Mouse (Mus musculus) liver, adult 2 months (tissue): ENCODE results near the gene Gap43. TPM values are rescaled to one million over a fixed set of nuclear protein-coding genes. Genes with fewer than 3 reads are reported as not detected.

Experiments used
- DNase-seq: peaks from one replicate; pipeline ENCODE4 v3.0.0-alpha.2; 2011; ENCODE audit warnings: low read depth, low spot score; ENCODE audit errors: extremely low read depth
- H3K27ac ChIP-seq: fragments of 200-500 bp; replicated peaks from 2 replicates; pipeline ENCODE4 v1.5.1; 2012; ENCODE audit warnings: low read depth, mild to moderate bottlenecking, control low read depth, inconsistent platforms, low read length; ENCODE audit not compliant: insufficient read depth
- H3K27me3 ChIP-seq: fragments of 200-500 bp; 2 replicates; pipeline ENCODE4 v1.6.1; 2012; ENCODE audit warnings: mild to moderate bottlenecking, moderate library complexity, low read length, inconsistent platforms; ENCODE audit not compliant: control insufficient read depth, insufficient read depth
- H3K36me3 ChIP-seq: fragments of 200-500 bp; 2 replicates; pipeline ENCODE4 v1.6.1; 2012; ENCODE audit warnings: low read length, inconsistent platforms; ENCODE audit not compliant: control insufficient read depth, insufficient read depth
- H3K4me1 ChIP-seq: fragments of 200-500 bp; 2 replicates; pipeline ENCODE4 v1.6.1; 2011; ENCODE audit warnings: low read length; ENCODE audit not compliant: control insufficient read depth, insufficient read depth
- H3K4me3 ChIP-seq: fragments of 200-500 bp; 2 replicates; pipeline ENCODE4 v1.5.1; 2011; ENCODE audit warnings: low read depth, mild to moderate bottlenecking, control low read depth, low read length, moderate library complexity; ENCODE audit not compliant: insufficient read depth
- H3K79me2 ChIP-seq: fragments of 200-500 bp; 2 replicates; pipeline ENCODE4 v1.6.1; 2012; ENCODE audit warnings: inconsistent platforms, mild to moderate bottlenecking, low read length, moderate library complexity; ENCODE audit not compliant: control insufficient read depth, insufficient read depth
- H3K9ac ChIP-seq: fragments of 200-500 bp; 2 replicates; pipeline ENCODE4 v1.6.1; 2012; ENCODE audit warnings: low read depth, mild to moderate bottlenecking, control low read depth, inconsistent platforms, low read length
- CTCF ChIP-seq: fragments of 200-500 bp; IDR thresholded peaks from 2 replicates; pipeline ENCODE4 v1.5.1; 2011; ENCODE audit warnings: low read depth, low read length, control low read depth
- POLR2A ChIP-seq: fragments of 200-500 bp; IDR thresholded peaks from 2 replicates; pipeline ENCODE4 v1.6.1; 2011; ENCODE audit warnings: low read length, control low read depth; ENCODE audit not compliant: insufficient read depth; ENCODE audit errors: extremely low read depth
- WGBS: fragments of 180-500 bp; shearing (Covaris S2); methylation state at CpG from one replicate; pipeline ENCODE4 v1.1.7; 2018; 5-methylcytosine and 5-hydroxymethylcytosine counted together
- polyA plus RNA-seq: library from polyadenylated mRNA; depleted of rRNA; stranded (reverse); fragments of >200 nt; gene quantifications from 2 replicates; pipeline ENCODE4 v1.2.3, GENCODE M21; 2012
- total RNA-seq: library from RNA; depleted of rRNA; stranded (reverse); fragments of >200 nt; gene quantifications from 2 replicates; pipeline ENCODE4 v1.2.3, GENCODE M21; 2014

The Gap43 gene
- total and polyA plus RNA-seq, 2 experiments, result not detected

GRCm38 (mm10) chr16:42294056-42294455, 46.4 kb downstream of the Gap43 start:
- Histone ChIP-seq H3K4me3 (no peak overlapping the region), H3K27ac (no peak overlapping the region), H3K79me2 (no peaks in the 10 kb centered on the region), H3K9ac (no peak overlapping the region), H3K36me3 (no peaks in the 10 kb centered on the region), H3K4me1 (no peaks in the 10 kb centered on the region), H3K27me3 (no peaks in the 10 kb centered on the region)
- TF ChIP-seq POLR2A, result no peak
- no peak for TF ChIP-seq CTCF
- WGBS, result 90% methylated on average over 2 of the region's 2 CpGs
- no peak for DNase-seq

- Histone ChIP-seq H3K4me3 (no peak overlapping the region), H3K79me2 (no peaks in the 10 kb centered on the region), H3K27ac (no peak overlapping the region), H3K36me3 (no peaks in the 10 kb centered on the region), H3K27me3 (no peaks in the 10 kb centered on the region), H3K4me1 (no peaks in the 10 kb centered on the region), H3K9ac (no peak overlapping the region)
- no peak for TF ChIP-seq CTCF
- no peak for TF ChIP-seq POLR2A
- DNase-seq, result no peak
- WGBS, result 79% methylated on average over 8 of the region's 8 CpGs
Observed at GRCm38 (mm10) chr16:42291572-42291971, 48.9 kb downstream of the Gap43 start.

GRCm38 (mm10) chr16:42284005-42284404, 56.4 kb downstream of the Gap43 start:
- Histone ChIP-seq H3K9ac (no peak overlapping the region), H3K27ac (no peak overlapping the region), H3K4me3 (no peak overlapping the region), H3K79me2 (no peaks in the 10 kb centered on the region), H3K4me1 (no peaks in the 10 kb centered on the region), H3K36me3 (no peaks in the 10 kb centered on the region), H3K27me3 (no peaks in the 10 kb centered on the region)
- WGBS, result 86% methylated on average over 3 of the region's 3 CpGs
- no peak for DNase-seq
- TF ChIP-seq POLR2A (no peak), CTCF (no peak)

- 96% methylated on average over 2 of the region's 2 CpGs for WGBS
- no peak overlapping the region for H3K27ac ChIP-seq
- H3K9ac ChIP-seq, result no peak overlapping the region
- H3K4me1 ChIP-seq, result no peaks in the 10 kb centered on the region
- no peak overlapping the region for H3K4me3 ChIP-seq
- no peaks in the 10 kb centered on the region for H3K27me3 ChIP-seq
- TF ChIP-seq CTCF (no peak), POLR2A (no peak)
- no peaks in the 10 kb centered on the region for H3K79me2 ChIP-seq
- DNase-seq, result no peak
- no peaks in the 10 kb centered on the region for H3K36me3 ChIP-seq
Observed at GRCm38 (mm10) chr16:42277713-42278112, 62.7 kb downstream of the Gap43 start.

GRCm38 (mm10) chr16:42277268-42277667, 63.2 kb downstream of the Gap43 start:
- H3K27me3 ChIP-seq, result no peaks in the 10 kb centered on the region

GRCm38 (mm10) chr16:42276216-42277141, 64.0 kb downstream of the Gap43 start:
- H3K4me3 ChIP-seq, result no peak overlapping the region
- no peaks in the 10 kb centered on the region for H3K36me3 ChIP-seq
- no peak overlapping the region for H3K9ac ChIP-seq
- peak; percentile 36 for DNase-seq
- H3K79me2 ChIP-seq, result no peaks in the 10 kb centered on the region
- H3K27ac ChIP-seq, result no peak overlapping the region
- no peaks in the 10 kb centered on the region for H3K27me3 ChIP-seq
- no peaks in the 10 kb centered on the region for H3K4me1 ChIP-seq
- TF ChIP-seq POLR2A, result no peak
- TF ChIP-seq CTCF, result peak; percentile 67
- 42% methylated on average over 15 of the region's 15 CpGs for WGBS

More at GRCm38 (mm10) chr16:42277268-42277667, 63.2 kb downstream of the Gap43 start:
- 86% methylated on average over 8 of the region's 8 CpGs for WGBS
- Histone ChIP-seq H3K4me3 (no peak overlapping the region), H3K27ac (no peak overlapping the region), H3K4me1 (no peaks in the 10 kb centered on the region), H3K79me2 (no peaks in the 10 kb centered on the region), H3K36me3 (no peaks in the 10 kb centered on the region), H3K9ac (no peak overlapping the region)
- DNase-seq, result no peak
- no peak for TF ChIP-seq CTCF
- no peak for TF ChIP-seq POLR2A
